Mouse (Mus musculus) heart, adult 2 months (tissue): Measurements from ENCODE around the gene Ccnt1. TPM values are rescaled to one million over a fixed set of nuclear protein-coding genes. Genes with fewer than 3 reads are reported as not detected.

Experiments used
- DNase-seq, 2 experiments: peaks; one replicate each; pipeline ENCODE4 v3.0.0; 2021
- H3K27ac ChIP-seq: fragments of 200-600 bp; 2 replicates; pipeline ENCODE4 v1.8.1; 2022
- H3K27me3 ChIP-seq: fragments of 200-500 bp; 2 replicates; pipeline ENCODE4 v1.6.1; 2012; ENCODE audit warnings: mild to moderate bottlenecking, low read length, inconsistent platforms, mixed read lengths; ENCODE audit not compliant: control insufficient read depth, insufficient read depth
- H3K36me3 ChIP-seq: fragments of 200-500 bp; 2 replicates; pipeline ENCODE4 v1.6.1; 2012; ENCODE audit warnings: low read length, inconsistent platforms; ENCODE audit not compliant: control insufficient read depth, insufficient read depth
- H3K4me1 ChIP-seq: fragments of 200-500 bp; 2 replicates; pipeline ENCODE4 v1.6.1; 2011; ENCODE audit warnings: low read length; ENCODE audit not compliant: control insufficient read depth, insufficient read depth
- H3K4me3 ChIP-seq: fragments of 200-600 bp; 2 replicates; pipeline ENCODE4 v1.8.1; 2022
- H3K79me2 ChIP-seq: fragments of 200-500 bp; replicated peaks from 2 replicates; pipeline ENCODE4 v1.6.1; 2012; ENCODE audit warnings: mild to moderate bottlenecking, inconsistent platforms, low read length, moderate library complexity, mixed read lengths; ENCODE audit not compliant: control insufficient read depth, insufficient read depth
- H3K9ac ChIP-seq: fragments of 200-500 bp; 2 replicates; pipeline ENCODE4 v1.6.1; 2012; ENCODE audit warnings: low read depth, mild to moderate bottlenecking, control low read depth, inconsistent platforms, low read length, mixed read lengths
- CTCF ChIP-seq: fragments of 200-600 bp; IDR thresholded peaks from 2 replicates; pipeline ENCODE4 v1.8.1; 2022; ENCODE audit warnings: antibody characterized with exemption, mild to moderate bottlenecking, moderate library complexity
- EP300 ChIP-seq: fragments of 200-500 bp; IDR thresholded peaks from 2 replicates; pipeline ENCODE4 v1.6.1; 2011; ENCODE audit warnings: low read depth, low read length, control low read depth; ENCODE audit not compliant: insufficient read depth
- POLR2A ChIP-seq: fragments of 200-500 bp; IDR thresholded peaks from 2 replicates; pipeline ENCODE4 v1.6.1; 2011; ENCODE audit warnings: mild to moderate bottlenecking, low read depth, low read length, control low read depth; ENCODE audit not compliant: insufficient read depth
- WGBS: fragments of 180-500 bp; shearing (Covaris S2); methylation state at CpG from one replicate; pipeline ENCODE4 v1.1.7; 2018; 5-methylcytosine and 5-hydroxymethylcytosine counted together
- intact Hi-C: fragments of 180-260 bp; cut with DNase I; formaldehyde crosslinking; loops from one replicate; pipeline ENCODE4 v1.15.1; 2025
- microRNA-seq, 2 experiments: library from miRNA; unstranded; fragments of <30 nt; microRNA quantifications; one replicate each; pipeline ENCODE4 v1.2.0; 2021
- polyA plus RNA-seq: library from polyadenylated mRNA; depleted of rRNA; stranded (reverse); fragments of >200 nt; gene quantifications from 2 replicates; pipeline ENCODE4 v1.2.3, GENCODE M21; 2012; rRNA removed
- total RNA-seq, 2 experiments: library from RNA; stranded (reverse); gene quantifications; 2 replicates each; pipeline ENCODE4 v1.2.3; 2021

The Ccnt1 gene
- total and polyA plus RNA-seq, 3 experiments: 9.3 to 27.6 (median 26.8) TPM

- no peak within 1 kb of the TSS for H3K27ac ChIP-seq
- no peak for DNase-seq
- intact Hi-C loops: no loop called here
- H3K79me2 ChIP-seq: no peaks in the 10 kb centered on the region
- H3K36me3 ChIP-seq: no peaks in the 10 kb centered on the region
- H3K9ac ChIP-seq: no peak within 1 kb of the TSS
- H3K4me1 ChIP-seq: 0 out of 2 replicates have a peak, but pooled peaks cover 1% of the 10 kb centered on the region
- no peak within 1 kb of the TSS for H3K4me3 ChIP-seq
- WGBS: 30% methylated on average over 4 of the region's 4 CpGs
- H3K27me3 ChIP-seq: no peaks in the 10 kb centered on the region
- TF ChIP-seq POLR2A (no peak), CTCF (no peak), EP300 (no peak)
Observed at GRCm38 (mm10) chr15:98492102-98492501, 78.6 kb downstream of the Ccnt1 start, which contains the start of gene Olfr279. TSS of gene Olfr279 (plus strand) at chr15:98492402.

GRCm38 (mm10) chr15:98491332-98491731 lies 79.4 kb downstream of the Ccnt1 start:
- 28% methylated on average over 2 of the region's 2 CpGs for WGBS

More at GRCm38 (mm10) chr15:98491332-98491731, 79.4 kb downstream of the Ccnt1 start:
- TF ChIP-seq CTCF (no peak), EP300 (no peak), POLR2A (no peak)
- H3K27me3 ChIP-seq: no peaks in the 10 kb centered on the region
- no peak overlapping the region for H3K27ac ChIP-seq
- intact Hi-C loops: no loop called here
- no peak for DNase-seq
- no peak overlapping the region for H3K4me3 ChIP-seq
- no peaks in the 10 kb centered on the region for H3K36me3 ChIP-seq
- no peaks in the 10 kb centered on the region for H3K79me2 ChIP-seq
- H3K4me1 ChIP-seq: 0 out of 2 replicates have a peak, but pooled peaks cover 1% of the 10 kb centered on the region
- no peak overlapping the region for H3K9ac ChIP-seq

Small RNA genes lying within 50 kb of the gene (microRNA-seq; reads per million reads assigned to microRNA genes)
- gene Mir1291: 3.4 to 3.5 reads per million in 2 experiments

Other genes with a start within 250 kb of the Ccnt1 start
- gene Olfr284, start 229.9 kb downstream of the Ccnt1 start, total RNA-seq: not detected
- not detected in 2 replicates for gene Olfr284, start 229.9 kb downstream of the Ccnt1 start, polyA plus RNA-seq
- gene Olfr283, start 190.0 kb downstream of the Ccnt1 start, total RNA-seq: not detected
- not detected in 2 replicates for gene Olfr283, start 190.0 kb downstream of the Ccnt1 start, polyA plus RNA-seq
- not detected for gene Olfr282, start 139.7 kb downstream of the Ccnt1 start, total RNA-seq
- gene Olfr282, start 139.7 kb downstream of the Ccnt1 start, polyA plus RNA-seq: not detected in 2 replicates
- not detected for gene Olfr281, start 118.3 kb downstream of the Ccnt1 start, total RNA-seq
- not detected in 2 replicates for gene Olfr281, start 118.3 kb downstream of the Ccnt1 start, polyA plus RNA-seq
- not detected for gene OR5BS1P, start 101.0 kb downstream of the Ccnt1 start, total RNA-seq
- not detected in 2 replicates for gene OR5BS1P, start 101.0 kb downstream of the Ccnt1 start, polyA plus RNA-seq
- gene Lalba, start 88.2 kb downstream of the Ccnt1 start, total RNA-seq: not detected
- gene Lalba, start 88.2 kb downstream of the Ccnt1 start, polyA plus RNA-seq: 0.45 TPM in 1 of 2 replicates, not detected in the other
- not detected for gene Olfr279, start 78.5 kb downstream of the Ccnt1 start, total RNA-seq
- gene Olfr279, start 78.5 kb downstream of the Ccnt1 start, polyA plus RNA-seq: not detected in 2 replicates
- 10 to 100 TPM; 74.5 to 86.0 TPM for gene Kansl2, start 36.7 kb downstream of the Ccnt1 start, total RNA-seq
- gene Kansl2, start 36.7 kb downstream of the Ccnt1 start, polyA plus RNA-seq: 37.0 and 50.2 TPM in 2 replicates
- gene 4930415O20Rik, start 81 bp upstream of the Ccnt1 start, total RNA-seq: 1 to 10 TPM; 1.6 to 2.1 TPM
- gene 4930415O20Rik, start 81 bp upstream of the Ccnt1 start, polyA plus RNA-seq: not detected in 2 replicates
- 100 to 1,000 TPM; 153 to 220 TPM for gene Adcy6, start 39.2 kb upstream of the Ccnt1 start, total RNA-seq
- gene Adcy6, start 39.2 kb upstream of the Ccnt1 start, polyA plus RNA-seq: 136 and 211 TPM in 2 replicates
- 1 to 10 TPM; 2.6 to 2.7 TPM for gene Cacnb3, start 59.9 kb upstream of the Ccnt1 start, total RNA-seq
- 6.5 and 7.7 TPM in 2 replicates for gene Cacnb3, start 59.9 kb upstream of the Ccnt1 start, polyA plus RNA-seq
- gene Ddx23, start 92.0 kb upstream of the Ccnt1 start, total RNA-seq: 10 to 100 TPM; 47.9 to 55.4 TPM
- 18.9 and 30.7 TPM in 2 replicates for gene Ddx23, start 92.0 kb upstream of the Ccnt1 start, polyA plus RNA-seq
- gene Rnd1, start 106.5 kb upstream of the Ccnt1 start, total RNA-seq: 1 to 10 TPM; 1.1 to 1.3 TPM
- 2.6 and 3.3 TPM in 2 replicates for gene Rnd1, start 106.5 kb upstream of the Ccnt1 start, polyA plus RNA-seq
- under 1 TPM; 0.11 to 0.16 TPM for gene Ccdc65, start 137.3 kb upstream of the Ccnt1 start, total RNA-seq
- gene Ccdc65, start 137.3 kb upstream of the Ccnt1 start, polyA plus RNA-seq: 0.15 and 0.37 TPM in 2 replicates
- gene Fkbp11, start 157.3 kb upstream of the Ccnt1 start, total RNA-seq: 1 to 10 TPM; 5.1 to 5.8 TPM
- gene Fkbp11, start 157.3 kb upstream of the Ccnt1 start, polyA plus RNA-seq: 3.2 and 4.8 TPM in 2 replicates
- gene Arf3, start 192.3 kb upstream of the Ccnt1 start, total RNA-seq: 10 to 100 TPM; 18.9 to 20.0 TPM
- gene Arf3, start 192.3 kb upstream of the Ccnt1 start, polyA plus RNA-seq: 30.6 and 41.0 TPM in 2 replicates
- gene Wnt10b, start 207.2 kb upstream of the Ccnt1 start, total RNA-seq: under 1 TPM; 0.20 to 0.29 TPM
- gene Wnt10b, start 207.2 kb upstream of the Ccnt1 start, polyA plus RNA-seq: 0.23 and 0.70 TPM in 2 replicates
- not detected for gene Wnt1, start 218.9 kb upstream of the Ccnt1 start, total RNA-seq
- not detected in 2 replicates for gene Wnt1, start 218.9 kb upstream of the Ccnt1 start, polyA plus RNA-seq
- under 1 TPM; 0.45 to 0.50 TPM for gene Ddn, start 238.6 kb upstream of the Ccnt1 start, total RNA-seq
- gene Ddn, start 238.6 kb upstream of the Ccnt1 start, polyA plus RNA-seq: 0.12 and 0.23 TPM in 2 replicates